Mouse (Mus musculus) gastrocnemius, adult 8-10 months (tissue): Measurements from ENCODE around the gene Gmds. TPM values are rescaled to one million over a fixed set of nuclear protein-coding genes. Genes with fewer than 3 reads are reported as not detected.

Source experiments
- DNase-seq, 2 experiments: peaks; one replicate each; pipeline ENCODE4 v3.0.0; 2022; ENCODE audit warnings: low spot score in 2 of 2
- total RNA-seq, 4 experiments: library from RNA; stranded (reverse); gene quantifications; 2 replicates each; pipeline ENCODE4 v1.2.4; 2022

The Gmds gene
- total RNA-seq, 4 experiments from 2014 or later: 0.94 to 2.6 (median 1.4) TPM

GRCm38 (mm10) chr13:31878805-31879477, 459.6 kb downstream of the Gmds start:
- no peak for DNase-seq

- no peak for DNase-seq
Observed at GRCm38 (mm10) chr13:31877061-31877460, 461.5 kb downstream of the Gmds start.

GRCm38 (mm10) chr13:31874427-31874826, 464.1 kb downstream of the Gmds start:
- no peak for DNase-seq

GRCm38 (mm10) chr13:31873269-31873668, 465.3 kb downstream of the Gmds start:
- DNase-seq: no peak

- no peak for DNase-seq
Observed at GRCm38 (mm10) chr13:31864786-31865185, 473.8 kb downstream of the Gmds start.

- no peak for DNase-seq
Observed at GRCm38 (mm10) chr13:31863461-31863860, 475.1 kb downstream of the Gmds start.

GRCm38 (mm10) chr13:31860200-31860599, 478.3 kb downstream of the Gmds start:
- no peak for DNase-seq

GRCm38 (mm10) chr13:31854000-31854399, 484.5 kb downstream of the Gmds start:
- DNase-seq: no peak

- DNase-seq: no peak
Observed at GRCm38 (mm10) chr13:31853564-31853963, 485.0 kb downstream of the Gmds start.

- DNase-seq: no peak
Observed at GRCm38 (mm10) chr13:31849258-31849971, 489.1 kb downstream of the Gmds start.

GRCm38 (mm10) chr13:31835802-31836201, 502.7 kb downstream of the Gmds start:
- DNase-seq: no peak

GRCm38 (mm10) chr13:31830332-31830731, 508.2 kb downstream of the Gmds start:
- no peak for DNase-seq

- DNase-seq: no peak
Observed at GRCm38 (mm10) chr13:31828446-31828845, 510.1 kb downstream of the Gmds start.

- no peak for DNase-seq
Observed at GRCm38 (mm10) chr13:31827820-31828332, 510.7 kb downstream of the Gmds start.

- DNase-seq: no peak
Observed at GRCm38 (mm10) chr13:31827160-31827559, 511.4 kb downstream of the Gmds start.

GRCm38 (mm10) chr13:31825180-31825579, 513.4 kb downstream of the Gmds start:
- no peak for DNase-seq

- DNase-seq: no peak
Observed at GRCm38 (mm10) chr13:31823316-31823715, 515.2 kb downstream of the Gmds start.

- DNase-seq: no peak
Observed at GRCm38 (mm10) chr13:31821050-31821449, 517.5 kb downstream of the Gmds start.

- DNase-seq: no peak
Observed at GRCm38 (mm10) chr13:31820587-31821017, 517.9 kb downstream of the Gmds start.

GRCm38 (mm10) chr13:31819664-31820405, 518.7 kb downstream of the Gmds start:
- DNase-seq: no peak

GRCm38 (mm10) chr13:31818337-31818736, 520.2 kb downstream of the Gmds start:
- no peak for DNase-seq
